Mouse (Mus musculus) forebrain, embryonic 16.5 days (tissue): ENCODE measurements around the gene Mylk4. TPM values are rescaled to one million over a fixed set of nuclear protein-coding genes. Genes with fewer than 3 reads are reported as not detected.

Experiments
- ATAC-seq: fragments of 200-750 bp; cut with Nextera tagmentation; 2 replicates; pipeline ENCODE4 v1.8.0; 2017; ENCODE audit warnings: mild to moderate bottlenecking, moderate library complexity
- H3K27ac ChIP-seq: fragments of 300-500 bp; sonication (generic); 2 replicates; pipeline ENCODE4 v1.5.1; 2014; ENCODE audit warnings: low read length, control low read depth
- H3K27me3 ChIP-seq: fragments of 300-500 bp; sonication (generic); replicated peaks from 2 replicates; pipeline ENCODE4 v1.6.1; 2014; ENCODE audit warnings: low read length; ENCODE audit not compliant: control insufficient read depth, insufficient read depth
- H3K36me3 ChIP-seq: fragments of 300-500 bp; sonication (generic); 2 replicates; pipeline ENCODE4 v1.6.1; 2014; ENCODE audit not compliant: control insufficient read depth, insufficient read depth
- H3K4me1 ChIP-seq: fragments of 300-500 bp; sonication (generic); replicated peaks from 2 replicates; pipeline ENCODE4 v1.6.1; 2014; ENCODE audit warnings: low read length; ENCODE audit not compliant: control insufficient read depth, insufficient read depth
- H3K4me2 ChIP-seq: fragments of 300-500 bp; sonication (generic); 2 replicates; pipeline ENCODE4 v1.6.1; 2014; ENCODE audit warnings: mild to moderate bottlenecking, low read length, control low read depth
- H3K4me3 ChIP-seq: fragments of 300-500 bp; sonication (generic); replicated peaks from 2 replicates; pipeline ENCODE4 v1.5.1; 2014; ENCODE audit warnings: mild to moderate bottlenecking, low read length, control low read depth
- H3K9ac ChIP-seq: fragments of 300-500 bp; sonication (generic); replicated peaks from 2 replicates; pipeline ENCODE4 v1.6.1; 2014; ENCODE audit warnings: low read depth, low read length, control low read depth
- H3K9me3 ChIP-seq: fragments of 300-500 bp; sonication (generic); 2 replicates; pipeline ENCODE4 v1.6.1; 2016; ENCODE audit warnings: low read length; ENCODE audit not compliant: control insufficient read depth
- WGBS: fragments of 180-500 bp; shearing (Covaris S2); extraction: QIAGEN DNeasy Blood & Tissue Kit; methylation state at CpG from one replicate; pipeline ENCODE4 v1.1.7; 2014; 5-methylcytosine and 5-hydroxymethylcytosine counted together
- polyA plus RNA-seq: library from polyadenylated mRNA; unstranded; fragments of >200 nt; fragmentation: Nextera tagmentation; extraction: Ambion mirVana; gene quantifications from 2 replicates; pipeline ENCODE4 v1.2.1, GENCODE M21; 2015

Mylk4 gene
- polyA plus RNA-seq, 1 experiment from 2014 or later: not detected

- H3K27ac ChIP-seq: no peak overlapping the region
- H3K4me1 ChIP-seq: peaks cover 24% of the 10 kb centered on the region
- no peaks in the 10 kb centered on the region for H3K9me3 ChIP-seq
- H3K36me3 ChIP-seq: no peaks in the 10 kb centered on the region
- no peak for ATAC-seq
- H3K4me2 ChIP-seq: peak overlapping the region; percentile 55
- H3K4me3 ChIP-seq: peak overlapping the region; percentile 96
- H3K9ac ChIP-seq: no peak overlapping the region
- H3K27me3 ChIP-seq: no peaks in the 10 kb centered on the region
Observed at GRCm38 (mm10) chr13:32800859-32801258, 17.1 kb upstream of the Mylk4 start.

GRCm38 (mm10) chr13:32799131-32799530, 15.4 kb upstream of the Mylk4 start:
- Histone ChIP-seq H3K36me3 (no peaks in the 10 kb centered on the region), H3K9me3 (no peaks in the 10 kb centered on the region), H3K27ac (no peak overlapping the region), H3K4me1 (peaks cover 17% of the 10 kb centered on the region), H3K4me2 (no peak overlapping the region), H3K27me3 (no peaks in the 10 kb centered on the region), H3K9ac (no peak overlapping the region), H3K4me3 (no peak overlapping the region)
- 78% methylated on average over 2 of the region's 2 CpGs for WGBS
- no peak for ATAC-seq

GRCm38 (mm10) chr13:32797085-32797484, 13.3 kb upstream of the Mylk4 start:
- Histone ChIP-seq H3K4me3 (no peak overlapping the region), H3K27ac (no peak overlapping the region), H3K9ac (no peak overlapping the region), H3K36me3 (no peaks in the 10 kb centered on the region), H3K27me3 (no peaks in the 10 kb centered on the region), H3K9me3 (no peaks in the 10 kb centered on the region), H3K4me1 (0 out of 2 replicates have a peak, but pooled peaks cover 4% of the 10 kb centered on the region), H3K4me2 (no peak overlapping the region)
- no peak for ATAC-seq
- WGBS: 87% methylated on average over 1 of the region's 1 CpGs

GRCm38 (mm10) chr13:32795166-32795565, 11.4 kb upstream of the Mylk4 start:
- no peaks in the 10 kb centered on the region for H3K36me3 ChIP-seq
- WGBS: 87% methylated on average over 5 of the region's 5 CpGs
- no peaks in the 10 kb centered on the region for H3K27me3 ChIP-seq
- H3K27ac ChIP-seq: no peak overlapping the region
- no peak for ATAC-seq
- no peak overlapping the region for H3K9ac ChIP-seq
- no peak overlapping the region for H3K4me3 ChIP-seq
- H3K4me1 ChIP-seq: no peaks in the 10 kb centered on the region
- no peaks in the 10 kb centered on the region for H3K9me3 ChIP-seq
- no peak overlapping the region for H3K4me2 ChIP-seq

GRCm38 (mm10) chr13:32794619-32795018, 10.9 kb upstream of the Mylk4 start:
- no peaks in the 10 kb centered on the region for H3K36me3 ChIP-seq
- no peaks in the 10 kb centered on the region for H3K4me1 ChIP-seq
- H3K9me3 ChIP-seq: no peaks in the 10 kb centered on the region
- H3K27ac ChIP-seq: no peak overlapping the region
- H3K4me3 ChIP-seq: no peak overlapping the region
- no peak overlapping the region for H3K4me2 ChIP-seq
- WGBS: 58% methylated on average over 2 of the region's 2 CpGs
- no peak for ATAC-seq
- H3K9ac ChIP-seq: no peak overlapping the region
- no peaks in the 10 kb centered on the region for H3K27me3 ChIP-seq

- no peak overlapping the region for H3K4me3 ChIP-seq
- no peak for ATAC-seq
- H3K36me3 ChIP-seq: no peaks in the 10 kb centered on the region
- H3K9ac ChIP-seq: no peak overlapping the region
- no peak overlapping the region for H3K27ac ChIP-seq
- no peaks in the 10 kb centered on the region for H3K27me3 ChIP-seq
- 80% methylated on average over 4 of the region's 4 CpGs for WGBS
- no peak overlapping the region for H3K4me2 ChIP-seq
- no peaks in the 10 kb centered on the region for H3K4me1 ChIP-seq
- no peaks in the 10 kb centered on the region for H3K9me3 ChIP-seq
Observed at GRCm38 (mm10) chr13:32789781-32790180, 6.0 kb upstream of the Mylk4 start.

GRCm38 (mm10) chr13:32787584-32787983, 3.8 kb upstream of the Mylk4 start:
- WGBS: 73% methylated on average over 2 of the region's 2 CpGs
- no peak for ATAC-seq
- Histone ChIP-seq H3K4me2 (no peak overlapping the region), H3K27me3 (no peaks in the 10 kb centered on the region), H3K9me3 (no peaks in the 10 kb centered on the region), H3K27ac (no peak overlapping the region), H3K36me3 (no peaks in the 10 kb centered on the region), H3K4me1 (no peaks in the 10 kb centered on the region), H3K4me3 (no peak overlapping the region), H3K9ac (no peak overlapping the region)

GRCm38 (mm10) chr13:32783055-32783454, 699 bp downstream of the Mylk4 start:
- H3K4me1 ChIP-seq: no peaks in the 10 kb centered on the region
- no peak overlapping the region for H3K9ac ChIP-seq
- ATAC-seq: no peak
- H3K4me3 ChIP-seq: no peak overlapping the region
- H3K36me3 ChIP-seq: no peaks in the 10 kb centered on the region
- H3K9me3 ChIP-seq: no peaks in the 10 kb centered on the region
- H3K27ac ChIP-seq: no peak overlapping the region
- 65% methylated on average over 5 of the region's 5 CpGs for WGBS
- no peak overlapping the region for H3K4me2 ChIP-seq
- H3K27me3 ChIP-seq: no peaks in the 10 kb centered on the region

GRCm38 (mm10) chr13:32778861-32779260, 4.9 kb downstream of the Mylk4 start:
- Histone ChIP-seq H3K27ac (no peak overlapping the region), H3K9ac (no peak overlapping the region), H3K4me2 (no peak overlapping the region), H3K9me3 (no peaks in the 10 kb centered on the region), H3K4me3 (no peak overlapping the region), H3K36me3 (no peaks in the 10 kb centered on the region), H3K27me3 (no peaks in the 10 kb centered on the region), H3K4me1 (no peaks in the 10 kb centered on the region)
- 68% methylated on average over 3 of the region's 3 CpGs for WGBS
- no peak for ATAC-seq

GRCm38 (mm10) chr13:32776350-32776749, 7.4 kb downstream of the Mylk4 start:
- H3K9me3 ChIP-seq: no peaks in the 10 kb centered on the region
- 91% methylated on average over 10 of the region's 10 CpGs for WGBS
- no peak overlapping the region for H3K27ac ChIP-seq
- H3K36me3 ChIP-seq: no peaks in the 10 kb centered on the region
- no peak for ATAC-seq
- H3K4me1 ChIP-seq: no peaks in the 10 kb centered on the region
- no peak overlapping the region for H3K4me2 ChIP-seq
- H3K4me3 ChIP-seq: no peak overlapping the region
- no peaks in the 10 kb centered on the region for H3K27me3 ChIP-seq
- H3K9ac ChIP-seq: no peak overlapping the region
